Mouse (Mus musculus) bone marrow, adult 2 months (tissue): ENCODE results near the gene Gpr1. TPM values are rescaled to one million over a fixed set of nuclear protein-coding genes. Genes with fewer than 3 reads are reported as not detected.

Source experiments
- H3K27ac ChIP-seq: fragments of 200-500 bp; 2 replicates; pipeline ENCODE4 v1.5.1; 2012; ENCODE audit warnings: low read depth, mild to moderate bottlenecking, control low read depth, inconsistent platforms, low read length; ENCODE audit not compliant: control insufficient read depth, poor library complexity, insufficient read depth
- H3K4me1 ChIP-seq: fragments of 200-500 bp; 2 replicates; pipeline ENCODE4 v1.6.1; 2011; ENCODE audit warnings: low read length; ENCODE audit not compliant: control insufficient read depth, insufficient read depth
- H3K4me3 ChIP-seq: fragments of 200-500 bp; replicated peaks from 2 replicates; pipeline ENCODE3; 2011; ENCODE audit warnings: mild to moderate bottlenecking, low read depth, low read length, control low read depth; ENCODE audit not compliant: control insufficient read depth
- CTCF ChIP-seq: fragments of 200-500 bp; IDR thresholded peaks from 2 replicates; pipeline ENCODE4 v1.5.1; 2011; ENCODE audit warnings: low read length, control low read depth; ENCODE audit not compliant: control insufficient read depth, insufficient read depth
- POLR2A ChIP-seq: fragments of 200-500 bp; IDR thresholded peaks from 2 replicates; pipeline ENCODE4 v1.6.1; 2011; ENCODE audit warnings: low read depth, mild to moderate bottlenecking, control low read depth, low read length, borderline replicate concordance; ENCODE audit not compliant: control insufficient read depth
- WGBS: fragments of 180-500 bp; shearing (Covaris S2); methylation state at CpG from one replicate; pipeline ENCODE4 v1.1.7; 2018; 5-methylcytosine and 5-hydroxymethylcytosine counted together
- polyA plus RNA-seq: library from polyadenylated mRNA; stranded (reverse); fragments of >200 nt; gene quantifications from 2 replicates; pipeline ENCODE4 v1.2.4, GENCODE M21; 2011; ENCODE audit warnings: low replicate concordance; ENCODE audit not compliant: missing spikeins, insufficient read depth, insufficient read length

Gene Gpr1
- polyA plus RNA-seq, 1 experiment = not detected

- 31% methylated on average over 4 of the region's 4 CpGs for WGBS
- no peak for TF ChIP-seq POLR2A
- TF ChIP-seq CTCF = no peak
Measured at GRCm38 (mm10) chr1:63255101-63255500, 40.8 kb upstream of the Gpr1 start.

DNA sequence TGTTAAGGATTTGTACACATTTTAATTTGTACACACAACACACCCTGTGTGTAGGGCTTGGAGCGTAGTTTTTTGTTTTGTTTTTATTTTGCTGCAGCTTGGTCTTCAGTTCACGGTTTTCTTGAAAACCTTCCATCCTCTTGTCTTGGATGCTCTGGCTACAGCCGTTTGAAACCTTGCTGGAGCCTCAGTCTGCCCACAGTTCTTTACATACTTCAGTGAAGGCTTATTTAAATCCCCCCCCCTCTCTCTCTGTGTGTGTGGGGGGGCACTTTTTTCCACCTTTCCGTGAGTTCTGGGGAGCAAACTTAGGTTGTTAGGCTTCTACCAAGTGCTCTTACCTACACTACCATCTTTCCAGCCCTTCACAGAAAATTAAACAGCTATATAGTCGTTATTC is 38.9 kb upstream of the Gpr1 start:
- H3K4me3 ChIP-seq = no peak overlapping the region
- H3K4me1 ChIP-seq = no peaks in the 10 kb centered on the region
- no peak for TF ChIP-seq POLR2A
- no peak for TF ChIP-seq CTCF
- no peak overlapping the region for H3K27ac ChIP-seq
- WGBS = 41% methylated on average over 5 of the region's 5 CpGs

More at GRCm38 (mm10) chr1:63255101-63255500, 40.8 kb upstream of the Gpr1 start:
- H3K4me3 ChIP-seq = no peak overlapping the region
- H3K27ac ChIP-seq = no peak overlapping the region
- H3K4me1 ChIP-seq = no peaks in the 10 kb centered on the region

GRCm38 (mm10) chr1:63252351-63253209 is 38.2 kb upstream of the Gpr1 start:
- H3K4me3 ChIP-seq = no peak overlapping the region
- TF ChIP-seq POLR2A (no peak), CTCF (no peak)
- H3K27ac ChIP-seq = no peak overlapping the region
- no peaks in the 10 kb centered on the region for H3K4me1 ChIP-seq
- WGBS = 44% methylated on average over 24 of the region's 24 CpGs

- TF ChIP-seq CTCF (no peak), POLR2A (no peak)
- 42% methylated on average over 4 of the region's 4 CpGs for WGBS
- H3K4me3 ChIP-seq = no peak overlapping the region
- H3K27ac ChIP-seq = no peak overlapping the region
- H3K4me1 ChIP-seq = no peaks in the 10 kb centered on the region
Measured at GRCm38 (mm10) chr1:63249261-63249660, 34.9 kb upstream of the Gpr1 start.

- 7% methylated on average over 44 of the region's 44 CpGs for WGBS
- H3K4me1 ChIP-seq = no peaks in the 10 kb centered on the region
- no peak overlapping the region for H3K27ac ChIP-seq
- TF ChIP-seq POLR2A (no peak), CTCF (no peak)
- no peak overlapping the region for H3K4me3 ChIP-seq
Measured at GRCm38 (mm10) chr1:63248360-63248851, 34.1 kb upstream of the Gpr1 start.

DNA sequence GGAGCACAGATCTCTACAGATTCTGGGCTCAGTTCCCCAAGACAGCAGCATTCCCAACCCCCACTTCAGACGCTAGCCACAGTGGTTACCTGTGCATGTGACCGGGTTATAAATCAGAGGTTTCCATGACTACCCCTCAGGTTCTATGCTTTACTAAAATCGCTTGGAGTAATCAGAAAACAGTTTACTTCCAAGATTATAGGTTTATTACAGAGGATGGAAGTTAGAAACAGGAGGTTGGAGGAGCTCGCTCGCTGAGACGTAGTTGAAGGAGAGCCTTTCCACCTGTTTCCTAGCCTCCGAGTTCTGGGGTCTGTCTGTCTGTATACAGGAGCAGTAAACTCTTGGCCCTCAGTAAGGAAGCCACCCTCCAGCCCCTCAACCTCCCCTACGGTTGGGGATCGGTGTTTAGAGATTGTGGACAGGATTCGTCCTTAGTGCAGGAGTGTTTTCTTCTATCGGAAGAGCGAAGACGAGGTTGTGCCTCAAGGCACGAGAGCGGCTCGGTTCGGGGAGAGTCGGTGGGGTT is 33.6 kb upstream of the Gpr1 start:
- Histone ChIP-seq H3K4me3 (no peak overlapping the region), H3K27ac (no peak overlapping the region), H3K4me1 (no peaks in the 10 kb centered on the region)
- TF ChIP-seq CTCF (no peak), POLR2A (no peak)
- 5% methylated on average over 18 of the region's 18 CpGs for WGBS

DNA sequence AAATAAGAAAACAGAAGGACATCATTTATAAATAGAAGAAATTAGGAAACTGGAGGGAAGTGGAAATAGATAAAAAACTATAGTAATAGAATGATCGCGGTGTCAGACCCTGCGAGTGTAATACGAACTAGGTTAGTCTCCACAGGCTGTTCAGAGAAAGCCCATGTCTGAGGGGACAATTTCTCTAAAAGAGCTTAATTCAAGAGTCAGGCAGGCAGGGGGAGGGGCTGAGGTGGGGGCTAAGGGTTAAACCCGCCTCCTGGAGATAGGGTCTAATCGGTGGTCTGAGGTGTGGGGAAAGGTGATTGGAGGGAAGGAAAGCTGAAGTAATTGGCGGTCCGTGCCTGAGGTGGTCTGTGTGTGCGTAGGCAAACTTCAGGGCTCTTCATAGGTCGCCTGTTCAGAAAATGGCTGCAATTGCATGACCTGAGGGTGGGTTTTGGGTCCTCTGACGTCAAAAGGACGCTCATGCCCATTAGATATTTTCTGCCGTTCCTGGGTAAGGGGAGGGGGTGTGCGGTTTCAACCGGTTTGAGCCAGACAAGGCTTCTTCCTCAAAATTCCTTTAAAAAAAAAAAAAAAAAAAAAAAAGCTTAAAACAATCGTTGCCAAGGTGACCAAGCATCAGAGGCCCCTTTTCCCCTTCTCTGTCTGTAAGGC is 32.6 kb upstream of the Gpr1 start:
- WGBS = 6% methylated on average over 16 of the region's 16 CpGs

GRCm38 (mm10) chr1:63243854-63244253 is 29.5 kb upstream of the Gpr1 start:
- no peak overlapping the region for H3K4me3 ChIP-seq
- no peaks in the 10 kb centered on the region for H3K4me1 ChIP-seq
- H3K27ac ChIP-seq = no peak overlapping the region
- WGBS = 50% methylated on average over 4 of the region's 4 CpGs
- TF ChIP-seq POLR2A (no peak), CTCF (no peak)

More for the DNA sequence above, 32.6 kb upstream of the Gpr1 start:
- H3K4me3 ChIP-seq = no peak overlapping the region
- H3K27ac ChIP-seq = no peak overlapping the region
- no peaks in the 10 kb centered on the region for H3K4me1 ChIP-seq
- TF ChIP-seq POLR2A (no peak), CTCF (no peak)
